Mouse (Mus musculus): ENCODE measurements around the gene Zfp12. TPM values are rescaled to one million over a fixed set of nuclear protein-coding genes. Genes with fewer than 3 reads are reported as not detected.

The Zfp12 gene
- total and polyA plus RNA-seq, 3 experiments = 12.8 to 18.8 (median 13.1) TPM

DNA sequence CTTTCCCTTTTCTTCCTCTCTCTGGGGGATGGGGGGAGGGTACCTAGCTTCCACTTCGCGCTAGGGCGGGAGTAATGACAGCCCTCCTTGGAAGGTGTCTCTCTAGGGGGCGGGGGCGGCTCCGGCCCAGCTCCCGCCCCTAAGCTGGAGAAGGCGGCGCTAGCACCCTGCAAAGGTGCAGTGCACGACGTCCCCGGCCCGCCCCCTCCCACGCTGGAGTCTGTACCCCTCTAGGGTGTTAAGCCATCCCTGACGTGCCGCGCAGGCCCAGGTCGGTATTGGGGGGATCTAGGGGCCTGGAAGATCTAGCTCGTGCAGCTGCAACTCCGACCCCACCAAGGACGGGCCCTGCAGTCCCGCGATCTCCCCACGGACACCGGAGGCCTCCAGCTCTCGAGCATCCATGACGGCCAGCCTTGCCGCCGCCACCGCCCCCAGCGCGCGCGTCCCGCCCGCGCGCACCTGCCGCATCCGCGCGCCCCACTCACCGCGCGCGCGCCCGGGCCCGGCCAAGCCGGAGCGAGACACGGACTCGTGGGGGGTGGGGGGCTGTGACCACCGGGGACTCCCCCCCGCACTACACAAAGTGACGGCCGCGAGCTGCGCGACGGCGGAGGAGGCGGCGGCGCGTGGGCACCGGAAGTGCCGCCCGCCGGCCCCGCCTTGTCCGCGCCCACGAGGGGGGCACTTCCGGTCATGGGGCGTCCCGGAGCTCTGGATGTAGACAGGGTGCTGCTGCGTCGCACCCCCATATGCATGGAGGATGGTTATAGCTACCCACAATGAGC is 34.6 kb downstream of the Zfp12 start, which contains the start of gene Zfp316:
Zfp316 (minus strand) TSS at position 660 of the 788 bp plus-strand sequence.
- Histone ChIP-seq H3K4me1 (ENCODE audit: control insufficient read depth in 1 of 2, insufficient read depth in 2 of 2) (peaks cover 16 to 21% of the 10 kb centered on the region in 2 experiments), H3K4me3 (replicated peaks in 1 of 3; ENCODE audit: low read depth in 2 of 3, low read length in 2 of 3, poor library complexity in 1 of 3) (peak within 1 kb of the TSS; percentile 84 to 94 (median 88)), H3K4me2 (ENCODE audit: insufficient read depth, low read depth, poor library complexity, severe bottlenecking) (peak within 1 kb of the TSS; percentile 78), H3K36me3 (replicated peaks in 1 of 2; ENCODE audit: control insufficient read depth in 1 of 2, insufficient read depth in 1 of 2, low read length in 1 of 2) (peaks cover 0 to 17% of the 10 kb centered on the region in 2 experiments), H3K9me3 (replicated peaks; ENCODE audit: low read length) (no peaks in the 10 kb centered on the region), H3K9ac (ENCODE audit: insufficient read depth, low read depth) (peak within 1 kb of the TSS; percentile 91), H3K27me3 (replicated peaks) (no peaks in the 10 kb centered on the region), H3K27ac (ENCODE audit: insufficient read depth, low read depth) (no peak within 1 kb of the TSS), H3K79me2 (replicated peaks; ENCODE audit: control insufficient read depth, extremely low read depth, insufficient read depth, poor library complexity, severe bottlenecking) (no peaks in the 10 kb centered on the region)
- dilution Hi-C loops (cut with MboI; ENCODE audit: extremely low pct_ligation_motif_present, extremely low pct_unique_long_range_greater_than_20kb, low sequenced_read_pairs) (no loop called here), in situ Hi-C loops (cut with MboI; ENCODE audit: low pct_ligation_motif_present, low pct_unique_long_range_greater_than_20kb, low sequenced_read_pairs) (no loop called here)
- TF ChIP-seq MXI1 (IDR thresholded peaks at IDR 0.05; ENCODE audit: low read depth, low read length) (peak; percentile 58), NELFE (IDR thresholded peaks at IDR 0.05; ENCODE audit: low read depth, low read length) (peak; percentile 84), POLR2A (IDR thresholded peaks at IDR 0.05; ENCODE audit: low read depth, low read length) (peak; percentile 84), HCFC1 (IDR thresholded peaks at IDR 0.05; ENCODE audit: low read depth, low read length) (peak; percentile 65), SMC3 (IDR thresholded peaks at IDR 0.05; ENCODE audit: low read depth, low read length) (no peak), ZKSCAN1 (IDR thresholded peaks at IDR 0.05; ENCODE audit: borderline replicate concordance, low read depth, low read length) (no peak), JUN (IDR thresholded peaks at IDR 0.05; ENCODE audit: insufficient read depth, low read depth, low read length) (no peak), ZC3H11A (IDR thresholded peaks at IDR 0.05; ENCODE audit: low read depth, low read length) (no peak), USF1 (IDR thresholded peaks at IDR 0.05; ENCODE audit: low read depth, low read length) (peak; percentile 45), EP300 (IDR thresholded peaks at IDR 0.05; ENCODE audit: low read length) (no peak), POLR2AphosphoS2 (IDR thresholded peaks at IDR 0.05; ENCODE audit: low read depth, low read length) (no peak), TBP (conservative IDR thresholded peaks at IDR 0.05; ENCODE audit: low read depth, low read length) (no peak), ETS1 (conservative IDR thresholded peaks at IDR 0.05; ENCODE audit: low read depth, low read length) (no peak), CTCF (conservative IDR thresholded peaks at IDR 0.05 in 1 of 2, IDR thresholded peaks at IDR 0.05 in 1 of 2; ENCODE audit: low read depth in 2 of 2, low read length in 2 of 2) (no peak), UBTF (IDR thresholded peaks at IDR 0.05; ENCODE audit: low read depth, low read length) (no peak), RCOR1 (conservative IDR thresholded peaks at IDR 0.05; ENCODE audit: low read depth, low read length) (no peak), MAFK (IDR thresholded peaks at IDR 0.05; ENCODE audit: insufficient replicate concordance, low read length) (no peak), KAT2A (IDR thresholded peaks at IDR 0.05; ENCODE audit: insufficient replicate concordance, low read length) (no peak), SIN3A (IDR thresholded peaks at IDR 0.05; ENCODE audit: low read length) (peak; percentile 34; the same call in 1 of the 2 replicates), NRF1 (IDR thresholded peaks at IDR 0.05; ENCODE audit: low read depth, low read length) (peak; percentile 21; the same call in 1 of the 2 replicates), ZMIZ1 (IDR thresholded peaks at IDR 0.05; ENCODE audit: low read depth, low read length) (peak; percentile 79), MEF2A (IDR thresholded peaks at IDR 0.05; ENCODE audit: borderline replicate concordance, low read depth, low read length) (no peak), E2F4 (IDR thresholded peaks at IDR 0.05; ENCODE audit: insufficient replicate concordance, low read depth, low read length) (no peak), MAZ (IDR thresholded peaks at IDR 0.05; ENCODE audit: low read depth, low read length) (peak; percentile 72), BHLHE40 (IDR thresholded peaks at IDR 0.05; ENCODE audit: low read depth, low read length) (no peak), MYC (IDR thresholded peaks at IDR 0.05; ENCODE audit: low read depth, low read length) (no peak), MAX (IDR thresholded peaks at IDR 0.05; ENCODE audit: low read length) (peak; percentile 48; the same call in 1 of the 2 replicates), CHD2 (IDR thresholded peaks at IDR 0.05; ENCODE audit: low read length) (0 out of 2 replicates have a peak, but pooled peaks have one; percentile 34), PAX5 (IDR thresholded peaks at IDR 0.05; ENCODE audit: low read length) (no peak), CHD1 (IDR thresholded peaks at IDR 0.05; ENCODE audit: low read depth, low read length) (no peak), ELF1 (IDR thresholded peaks at IDR 0.05; ENCODE audit: low read depth, low read length) (peak; percentile 79)
- peak; percentile 52 for DNase-seq (ENCODE audit: extremely low read depth)
